Mouse (Mus musculus) megakaryocyte, embryonic 14.5 days (primary cell): ENCODE measurements around the gene Ptges. TPM values are rescaled to one million over a fixed set of nuclear protein-coding genes. Genes with fewer than 3 reads are reported as not detected.

ENCODE experiments used
- H3K27me3 ChIP-seq: replicated peaks from 2 replicates; pipeline ENCODE3; 2012; ENCODE audit warnings: inconsistent platforms
- H3K36me3 ChIP-seq: replicated peaks from 2 replicates; pipeline ENCODE3; 2012; ENCODE audit warnings: low read length, inconsistent platforms, mixed read lengths
- H3K4me1 ChIP-seq: 2 replicates; pipeline ENCODE4 v1.6.1; 2012; ENCODE audit warnings: inconsistent platforms
- H3K4me3 ChIP-seq: replicated peaks from 2 replicates; pipeline ENCODE3; 2012; ENCODE audit warnings: moderate library complexity, mild to moderate bottlenecking, inconsistent platforms
- H3K9me3 ChIP-seq: 2 replicates; pipeline ENCODE4 v1.6.1; 2012; ENCODE audit warnings: inconsistent platforms
- FLI1 ChIP-seq: IDR thresholded peaks from 2 replicates; pipeline ENCODE4 v1.6.1; 2012; ENCODE audit warnings: low read length, inconsistent platforms, mixed read lengths
- GATA1 ChIP-seq: IDR thresholded peaks from 3 replicates; pipeline ENCODE4 v1.6.1; 2012; ENCODE audit warnings: mixed read lengths, low read length, inconsistent platforms, borderline replicate concordance
- polyA plus RNA-seq: library from polyadenylated mRNA; stranded (reverse); fragments of >175 nt; gene quantifications from 2 replicates; pipeline ENCODE4 v1.2.3, GENCODE M21; 2012; ENCODE audit warnings: low replicate concordance; ENCODE audit not compliant: insufficient read depth

The Ptges gene
- polyA plus RNA-seq, 1 experiment, result 0.31 TPM

DNA sequence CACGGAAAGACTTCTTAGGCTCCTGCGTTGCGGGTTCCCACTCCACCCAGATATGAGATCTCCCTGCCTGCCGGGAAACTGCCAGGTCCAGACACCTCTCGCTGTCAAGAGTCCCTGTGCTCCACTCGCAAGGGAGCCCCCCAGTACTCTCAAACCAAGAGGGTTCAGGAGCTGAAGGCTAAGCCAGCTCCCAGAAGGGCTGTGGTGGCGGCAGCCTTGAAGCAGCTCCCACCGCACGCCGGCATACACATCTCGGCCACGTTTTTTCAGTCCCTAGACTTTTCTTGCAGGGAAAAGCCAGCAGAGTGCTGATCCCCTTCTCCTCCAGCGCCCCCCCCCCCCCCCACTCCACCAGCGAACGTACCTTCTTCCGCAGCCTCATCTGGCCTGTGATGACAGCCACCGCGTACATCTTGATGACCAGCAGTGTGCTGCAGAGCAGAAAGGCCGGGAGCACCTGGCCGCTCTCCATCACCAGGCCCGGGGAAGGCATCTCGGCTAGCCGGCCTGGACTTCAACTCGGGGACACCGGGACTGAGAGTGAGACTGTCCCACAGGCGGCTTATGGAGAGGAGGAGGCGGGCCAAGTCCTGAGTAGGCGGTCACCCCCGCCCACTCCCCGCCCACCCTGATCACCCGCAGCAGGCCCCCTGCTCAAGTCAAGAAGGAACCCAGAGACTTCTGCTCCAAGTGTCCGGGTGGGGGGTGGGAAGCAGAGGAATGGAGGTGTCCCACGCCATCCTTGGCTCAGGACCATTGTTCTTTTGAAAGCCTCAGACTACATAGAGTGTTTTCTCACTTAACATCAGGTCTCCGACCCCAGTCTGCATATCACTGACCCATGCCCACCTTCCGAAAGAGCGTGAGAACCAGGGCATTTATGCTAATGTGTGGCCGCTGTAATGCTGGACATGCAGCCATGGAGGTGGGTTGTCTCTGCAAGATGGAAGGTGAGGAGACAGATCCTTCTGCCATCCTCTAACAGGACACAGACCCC lies 26.6 kb downstream of the Ptges start:
- Histone ChIP-seq H3K9me3 (no peaks in the 10 kb centered on the region), H3K4me1 (peaks cover 22% of the 10 kb centered on the region), H3K27me3 (peaks cover 71% of the 10 kb centered on the region), H3K36me3 (no peaks in the 10 kb centered on the region), H3K4me3 (peak overlapping the region; percentile 18)
- TF ChIP-seq GATA1 (no peak), FLI1 (no peak)

DNA sequence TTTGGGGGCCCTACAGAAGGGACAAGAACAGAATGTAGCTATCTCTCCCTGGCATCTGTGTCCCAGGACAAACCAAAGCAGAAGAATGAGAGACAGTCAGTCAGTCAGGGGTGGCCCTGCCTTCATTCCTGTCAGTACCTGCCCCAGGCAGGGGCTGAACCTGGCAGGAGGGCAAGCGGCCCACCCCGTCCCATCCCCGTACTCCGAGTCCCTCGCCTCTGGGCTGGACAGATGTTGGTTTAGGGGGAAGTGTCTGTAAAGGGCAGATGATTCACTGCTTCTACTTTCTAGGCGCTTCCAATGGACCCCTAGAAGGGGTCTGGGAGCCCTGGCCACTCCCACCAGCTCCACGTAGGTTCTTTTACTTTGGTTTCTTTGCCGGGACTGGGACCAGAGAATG lies 27.4 kb downstream of the Ptges start:
- no peak for TF ChIP-seq GATA1
- TF ChIP-seq FLI1, result no peak
- no peaks in the 10 kb centered on the region for H3K9me3 ChIP-seq
- peaks cover 29% of the 10 kb centered on the region for H3K4me1 ChIP-seq
- no peak overlapping the region for H3K4me3 ChIP-seq
- peaks cover 77% of the 10 kb centered on the region for H3K27me3 ChIP-seq
- H3K36me3 ChIP-seq, result no peaks in the 10 kb centered on the region

DNA sequence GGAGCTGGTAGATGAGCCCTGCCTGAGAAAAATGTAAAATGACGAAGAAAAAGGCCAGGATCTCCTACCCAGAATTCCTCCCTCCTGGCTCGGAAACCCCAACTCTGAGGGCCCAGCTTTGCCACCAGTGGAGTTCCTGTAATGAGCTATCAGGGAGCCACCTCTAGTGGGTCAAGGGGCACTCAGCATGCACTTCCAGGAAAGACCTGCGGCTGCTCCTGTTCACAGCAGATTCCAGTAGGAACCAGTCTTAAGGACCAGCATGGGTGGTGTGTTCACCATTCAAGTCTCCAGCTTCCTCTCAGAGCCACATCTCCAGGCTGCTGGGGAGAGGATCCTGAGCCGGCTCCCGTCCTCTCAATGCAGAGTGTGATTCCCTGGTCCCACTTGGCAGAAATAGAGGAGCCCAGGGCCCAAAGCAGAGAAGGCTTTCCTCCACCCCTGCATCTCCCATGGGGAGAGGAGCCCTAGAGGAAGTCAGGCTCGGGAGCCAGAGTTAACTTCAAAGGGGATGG lies 28.0 kb downstream of the Ptges start:
- Histone ChIP-seq H3K4me1 (peaks cover 34% of the 10 kb centered on the region), H3K27me3 (peaks cover 80% of the 10 kb centered on the region), H3K4me3 (no peak overlapping the region), H3K36me3 (no peaks in the 10 kb centered on the region), H3K9me3 (no peaks in the 10 kb centered on the region)
- TF ChIP-seq FLI1 (no peak), GATA1 (no peak)

DNA sequence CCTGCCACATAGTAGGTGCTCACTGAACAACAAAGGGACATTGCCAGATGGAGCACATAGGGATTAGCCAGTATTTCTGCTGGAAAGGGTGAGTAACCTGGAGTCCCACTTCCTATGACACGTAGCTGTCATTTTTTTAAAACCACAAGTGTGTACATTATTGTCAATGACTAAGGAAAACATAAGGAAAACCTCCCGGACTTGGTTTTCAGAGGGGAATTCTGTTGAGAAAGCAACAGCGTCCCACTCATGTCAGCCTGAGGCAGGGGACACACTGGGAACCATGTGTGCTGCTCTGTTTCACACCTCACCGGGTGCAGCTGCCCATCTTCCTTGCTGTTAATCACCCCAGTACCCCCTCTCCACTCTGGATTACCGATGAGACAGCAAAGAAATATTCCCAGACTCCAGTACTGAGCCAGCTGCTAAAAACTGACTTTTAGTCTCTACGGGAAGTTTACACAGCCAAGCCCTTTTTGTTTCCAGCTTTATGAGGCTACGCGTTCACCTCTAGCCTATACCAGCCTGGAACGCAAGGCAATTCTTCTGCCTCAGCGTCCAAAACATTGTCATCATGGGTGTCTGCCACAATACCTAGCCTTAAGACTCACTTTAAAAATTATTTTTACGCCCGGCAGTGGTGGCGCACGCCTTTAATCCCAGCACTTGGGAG lies 30.1 kb downstream of the Ptges start:
- Histone ChIP-seq H3K4me1 (peaks cover 39% of the 10 kb centered on the region), H3K9me3 (no peaks in the 10 kb centered on the region), H3K27me3 (peaks cover 64% of the 10 kb centered on the region), H3K36me3 (no peaks in the 10 kb centered on the region), H3K4me3 (no peak overlapping the region)
- TF ChIP-seq FLI1, result no peak
- TF ChIP-seq GATA1, result no peak

DNA sequence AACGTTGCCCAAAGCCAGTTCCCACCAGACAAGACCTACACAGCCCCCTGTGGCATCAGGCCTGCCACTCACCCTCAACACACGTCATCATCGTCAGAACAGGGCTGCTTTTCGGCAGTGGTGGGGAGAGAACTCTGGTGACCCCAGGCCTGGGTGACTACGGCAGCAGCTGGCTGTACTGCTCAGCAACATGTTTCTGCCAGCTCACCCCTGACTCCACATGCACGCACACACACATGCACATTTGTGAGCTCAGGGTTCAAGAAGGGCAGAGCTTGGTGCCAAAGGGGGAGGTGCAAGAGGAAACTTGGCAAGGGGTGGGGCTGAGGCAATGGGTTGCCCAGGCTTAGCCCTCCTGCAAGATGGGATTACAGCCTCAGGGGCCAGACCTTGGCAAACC lies 32.4 kb downstream of the Ptges start:
- TF ChIP-seq GATA1 (no peak), FLI1 (no peak)
- H3K4me1 ChIP-seq, result peaks cover 33% of the 10 kb centered on the region
- peaks cover 63% of the 10 kb centered on the region for H3K27me3 ChIP-seq
- H3K36me3 ChIP-seq, result no peaks in the 10 kb centered on the region
- no peaks in the 10 kb centered on the region for H3K9me3 ChIP-seq
- peak overlapping the region; percentile 62 for H3K4me3 ChIP-seq

DNA sequence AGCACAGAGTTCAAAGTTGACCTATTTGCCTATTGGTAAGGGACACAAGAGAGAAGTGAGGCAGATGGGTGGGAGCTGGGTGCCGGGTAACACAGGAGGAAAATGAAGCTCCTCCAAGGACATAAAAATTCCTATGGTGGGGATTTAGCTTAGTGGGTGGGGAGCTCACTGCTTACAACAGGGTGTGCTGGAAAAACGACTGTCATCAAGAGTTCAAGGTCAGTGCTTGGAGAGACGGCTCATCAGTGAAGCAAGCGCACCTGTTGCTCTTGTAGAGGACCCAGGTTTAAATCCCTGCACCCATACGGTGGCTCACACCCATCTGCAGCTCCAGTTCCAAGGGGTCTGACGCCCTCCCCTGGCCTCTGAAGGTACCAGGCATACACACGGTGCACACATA lies 35.7 kb downstream of the Ptges start:
- Histone ChIP-seq H3K4me1 (peaks cover 19% of the 10 kb centered on the region), H3K36me3 (no peaks in the 10 kb centered on the region), H3K9me3 (no peaks in the 10 kb centered on the region), H3K27me3 (peaks cover 58% of the 10 kb centered on the region), H3K4me3 (no peak overlapping the region)
- TF ChIP-seq GATA1 (no peak), FLI1 (no peak)

DNA sequence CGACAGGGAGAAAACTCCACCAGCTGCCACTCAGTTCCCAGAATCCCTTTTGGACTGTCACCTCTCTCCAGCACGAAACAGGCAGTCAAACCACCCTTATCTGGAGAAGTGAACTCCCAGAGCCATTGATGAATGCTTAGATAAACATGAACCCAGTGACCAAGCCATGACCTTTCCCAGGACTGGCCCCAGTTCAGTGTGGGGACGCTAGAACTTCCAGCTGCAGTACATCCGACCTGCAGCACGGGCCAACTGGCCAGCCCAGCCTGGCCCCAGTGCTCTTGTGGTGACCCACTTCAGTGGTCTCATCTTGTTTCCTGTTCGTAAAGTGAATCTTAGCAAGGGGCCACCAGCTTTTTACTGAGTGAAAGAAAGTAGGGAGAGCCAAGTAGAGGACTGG lies 36.3 kb downstream of the Ptges start:
- no peaks in the 10 kb centered on the region for H3K9me3 ChIP-seq
- peaks cover 60% of the 10 kb centered on the region for H3K27me3 ChIP-seq
- TF ChIP-seq GATA1 (no peak), FLI1 (no peak)
- H3K4me1 ChIP-seq, result peaks cover 17% of the 10 kb centered on the region
- H3K4me3 ChIP-seq, result no peak overlapping the region
- no peaks in the 10 kb centered on the region for H3K36me3 ChIP-seq

DNA sequence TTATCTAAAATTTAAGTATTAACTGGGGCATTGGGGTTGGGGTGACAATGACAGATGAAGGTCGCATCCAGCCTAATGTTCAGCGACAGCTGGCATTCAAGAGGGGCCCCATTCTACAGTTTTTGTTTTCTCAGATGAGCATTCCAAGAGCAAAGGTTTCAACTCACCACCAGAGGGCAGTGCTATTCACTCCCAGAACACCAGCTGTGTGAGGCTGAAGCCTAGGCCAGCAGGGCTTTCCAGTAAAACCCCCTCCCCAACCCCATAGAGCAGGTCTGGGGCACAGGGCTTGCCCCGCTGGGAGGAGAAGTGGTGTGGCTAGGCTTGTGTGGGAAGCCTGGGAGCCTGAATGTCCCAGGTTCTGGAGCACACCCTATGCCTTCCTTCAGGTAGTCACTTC lies 38.7 kb downstream of the Ptges start:
- TF ChIP-seq GATA1 (no peak), FLI1 (no peak)
- Histone ChIP-seq H3K36me3 (no peaks in the 10 kb centered on the region), H3K4me3 (no peak overlapping the region), H3K9me3 (peaks cover 5% of the 10 kb centered on the region; the same call in 1 of the 2 replicates), H3K4me1 (no peaks in the 10 kb centered on the region), H3K27me3 (peaks cover 63% of the 10 kb centered on the region)

DNA sequence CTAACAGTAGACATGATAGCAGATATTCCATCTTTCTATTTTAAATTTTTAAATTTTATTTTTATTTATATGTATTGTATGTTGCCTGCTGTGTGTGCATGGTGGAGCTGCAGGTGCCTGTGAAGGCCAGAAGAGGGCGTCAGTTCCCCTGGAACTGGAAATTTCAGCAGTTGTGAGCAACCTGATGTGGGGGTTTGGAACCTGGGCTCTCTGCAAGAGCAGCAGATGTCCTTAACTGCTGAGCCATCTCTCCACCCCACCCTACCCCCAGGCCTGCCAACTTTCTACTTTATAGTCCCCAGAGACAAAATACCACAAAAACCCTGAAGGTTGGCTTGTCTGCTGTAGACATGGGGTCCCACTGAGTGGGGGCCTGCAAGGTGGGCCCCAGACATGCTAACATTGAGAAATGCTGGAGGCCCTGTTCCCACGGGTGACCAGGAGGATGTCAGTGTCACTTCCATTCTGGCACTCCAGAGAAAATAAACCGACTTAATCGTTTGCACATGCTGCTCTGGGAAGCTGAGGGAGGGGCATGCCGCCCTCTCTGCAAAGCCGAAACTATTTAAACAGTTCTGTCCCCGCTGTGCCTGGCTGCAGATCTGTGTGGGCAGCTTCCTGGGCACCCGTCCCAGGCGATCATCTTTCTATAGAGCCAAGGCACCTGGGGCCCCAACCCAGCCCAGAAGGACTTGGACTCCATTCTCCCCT lies 44.1 kb downstream of the Ptges start:
- Histone ChIP-seq H3K36me3 (no peaks in the 10 kb centered on the region), H3K4me3 (no peak overlapping the region), H3K27me3 (peaks cover 53% of the 10 kb centered on the region), H3K9me3 (peaks cover 13% of the 10 kb centered on the region), H3K4me1 (no peaks in the 10 kb centered on the region)
- no peak for TF ChIP-seq GATA1
- TF ChIP-seq FLI1, result no peak
